Mouse (Mus musculus) stomach, postnatal 0 days (tissue): ENCODE data around the gene Tk2. TPM values are rescaled to one million over a fixed set of nuclear protein-coding genes. Genes with fewer than 3 reads are reported as not detected.
A peak's percentile ranks its signal among the peaks of the same experiment; 100 is the strongest.

Source experiments
- ATAC-seq: fragments of 200-750 bp; cut with Nextera tagmentation; 2 replicates; pipeline ENCODE4 v1.8.0; 2017; ENCODE audit not compliant: low FRiP score, low TSS enrichment
- DNase-seq: peaks from one replicate; pipeline ENCODE4 v3.0.0-alpha.2; 2016; ENCODE audit warnings: low spot score
- H3K27ac ChIP-seq: fragments of 300-500 bp; sonication (generic); replicated peaks from 2 replicates; pipeline ENCODE4 v1.5.1; 2014; ENCODE audit warnings: mild to moderate bottlenecking, control low read depth
- H3K27me3 ChIP-seq: fragments of 300-500 bp; sonication (generic); 2 replicates; pipeline ENCODE4 v1.6.1; 2014; ENCODE audit warnings: low read length; ENCODE audit not compliant: control insufficient read depth, insufficient read depth
- H3K36me3 ChIP-seq: fragments of 300-500 bp; sonication (generic); 2 replicates; pipeline ENCODE4 v1.6.1; 2014; ENCODE audit warnings: low read length, mixed read lengths; ENCODE audit not compliant: control insufficient read depth, insufficient read depth
- H3K4me1 ChIP-seq: fragments of 300-500 bp; sonication (generic); replicated peaks from 2 replicates; pipeline ENCODE4 v1.6.1; 2014; ENCODE audit warnings: antibody characterized with exemption; ENCODE audit not compliant: control insufficient read depth, insufficient read depth
- H3K4me2 ChIP-seq: fragments of 300-500 bp; sonication (generic); replicated peaks from 2 replicates; pipeline ENCODE4 v1.6.1; 2014; ENCODE audit warnings: low read depth, mild to moderate bottlenecking, control low read depth, moderate library complexity
- H3K4me3 ChIP-seq: fragments of 300-500 bp; sonication (generic); 2 replicates; pipeline ENCODE4 v1.5.1; 2014; ENCODE audit warnings: low read depth, low read length, control low read depth
- H3K9ac ChIP-seq: fragments of 300-500 bp; sonication (generic); 2 replicates; pipeline ENCODE4 v1.6.1; 2014; ENCODE audit warnings: mild to moderate bottlenecking, low read length, control low read depth, mixed read lengths
- H3K9me3 ChIP-seq: fragments of 300-500 bp; sonication (generic); 2 replicates; pipeline ENCODE4 v1.6.1; 2016; ENCODE audit warnings: low read length; ENCODE audit not compliant: control insufficient read depth
- CTCF ChIP-seq: IDR thresholded peaks from 2 replicates; pipeline ENCODE4 v1.5.1; 2016; ENCODE audit warnings: antibody characterized with exemption, low read depth, mild to moderate bottlenecking, moderate library complexity
- EP300 ChIP-seq: optimal IDR thresholded peaks from 2 replicates; pipeline ENCODE3; 2016; ENCODE audit warnings: antibody characterized with exemption
- WGBS: fragments of 180-500 bp; shearing (Covaris S2); extraction: QIAGEN DNeasy Blood & Tissue Kit; methylation state at CpG from one replicate; pipeline ENCODE4 v1.1.7; 2014; 5-methylcytosine and 5-hydroxymethylcytosine counted together
- polyA plus RNA-seq: library from polyadenylated mRNA; unstranded; fragments of >200 nt; fragmentation: Nextera tagmentation; extraction: Ambion mirVana; gene quantifications from 2 replicates; pipeline ENCODE4 v1.2.1, GENCODE M21; 2015

The Tk2 gene
- polyA plus RNA-seq, 1 experiment from 2014 or later: 11.0 TPM

- 58% methylated on average over 3 of the region's 3 CpGs for WGBS
- no peak for ATAC-seq
- H3K9me3 ChIP-seq: no peaks in the 10 kb centered on the region
- DNase-seq: no peak
- no peak overlapping the region for H3K4me2 ChIP-seq
- TF ChIP-seq CTCF: no peak
- TF ChIP-seq EP300: no peak
- H3K9ac ChIP-seq: no peak overlapping the region
- H3K4me1 ChIP-seq: no peaks in the 10 kb centered on the region
- H3K27ac ChIP-seq: no peak overlapping the region
- no peaks in the 10 kb centered on the region for H3K27me3 ChIP-seq
- no peak overlapping the region for H3K4me3 ChIP-seq
- no peaks in the 10 kb centered on the region for H3K36me3 ChIP-seq
These were observed 43.1 kb downstream of the Tk2 start for GRCm38 (mm10) chr8:104205292-104205691.

- Histone ChIP-seq H3K4me1 (no peaks in the 10 kb centered on the region), H3K9me3 (no peaks in the 10 kb centered on the region), H3K9ac (no peak overlapping the region), H3K36me3 (no peaks in the 10 kb centered on the region), H3K4me2 (no peak overlapping the region), H3K27me3 (no peaks in the 10 kb centered on the region), H3K27ac (no peak overlapping the region), H3K4me3 (no peak overlapping the region)
- WGBS: 94% methylated on average over 4 of the region's 4 CpGs
- DNase-seq: no peak
- ATAC-seq: no peak
- TF ChIP-seq EP300 (no peak), CTCF (no peak)
These were observed 46.0 kb downstream of the Tk2 start for GRCm38 (mm10) chr8:104202320-104202719.

DNA sequence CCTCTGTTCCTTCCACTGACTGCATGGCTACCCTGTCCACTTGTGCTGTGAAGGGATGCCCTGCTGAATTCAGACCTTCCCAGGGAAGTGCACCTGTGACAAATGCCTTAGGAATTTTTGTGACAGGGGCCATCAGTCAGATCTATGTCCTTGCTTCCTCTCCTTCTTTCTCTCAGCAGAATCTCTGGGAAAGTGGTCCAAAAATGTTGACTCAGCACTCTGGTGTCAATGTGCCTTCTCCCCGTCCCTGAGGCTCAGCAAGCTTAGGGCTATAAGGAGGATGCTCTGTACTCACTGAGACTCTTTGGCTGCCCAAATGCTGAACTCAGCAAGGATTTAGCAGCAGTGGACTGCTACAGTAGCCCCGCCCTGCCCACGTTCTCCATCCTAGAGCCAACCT, 46.7 kb downstream of the Tk2 start:
- H3K9ac ChIP-seq: no peak overlapping the region
- no peaks in the 10 kb centered on the region for H3K36me3 ChIP-seq
- H3K27me3 ChIP-seq: no peaks in the 10 kb centered on the region
- TF ChIP-seq EP300: no peak
- no peak for TF ChIP-seq CTCF
- H3K4me3 ChIP-seq: no peak overlapping the region
- ATAC-seq (no peak), DNase-seq (no peak)
- H3K4me2 ChIP-seq: no peak overlapping the region
- no peaks in the 10 kb centered on the region for H3K4me1 ChIP-seq
- 70% methylated on average over 3 of the region's 3 CpGs for WGBS
- no peak overlapping the region for H3K27ac ChIP-seq
- no peaks in the 10 kb centered on the region for H3K9me3 ChIP-seq

DNA sequence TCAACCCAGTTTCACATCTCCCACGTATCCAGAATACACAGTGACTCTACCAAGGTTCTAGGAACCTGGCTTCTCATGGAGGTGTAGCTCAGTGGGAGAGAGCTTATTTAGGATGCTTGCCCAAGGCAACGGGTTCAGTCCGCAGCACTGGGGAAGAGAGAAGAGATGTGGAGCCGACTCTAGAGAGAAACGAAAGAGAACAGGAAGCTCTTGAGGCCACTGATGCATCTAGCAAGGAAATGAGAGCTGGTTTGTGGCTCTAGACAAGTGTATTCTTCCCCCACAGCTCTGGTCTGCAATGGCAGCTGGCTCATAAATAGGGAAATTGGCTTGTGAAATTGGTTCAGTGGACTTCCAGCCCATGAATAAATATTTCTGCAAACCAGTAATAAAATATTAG, 48.6 kb downstream of the Tk2 start:
- Histone ChIP-seq H3K27ac (no peak overlapping the region), H3K9ac (no peak overlapping the region), H3K4me1 (no peaks in the 10 kb centered on the region), H3K9me3 (no peaks in the 10 kb centered on the region), H3K4me3 (no peak overlapping the region), H3K27me3 (no peaks in the 10 kb centered on the region), H3K4me2 (no peak overlapping the region), H3K36me3 (no peaks in the 10 kb centered on the region)
- no peak for TF ChIP-seq CTCF
- no peak for TF ChIP-seq EP300
- no peak for DNase-seq
- WGBS: 71% methylated on average over 5 of the region's 5 CpGs
- ATAC-seq: no peak

- no peaks in the 10 kb centered on the region for H3K27me3 ChIP-seq
- ATAC-seq (peak; percentile 94), DNase-seq (peak; percentile 61)
- TF ChIP-seq EP300 (no peak), CTCF (no peak)
- WGBS: 10% methylated on average over 11 of the region's 11 CpGs
- H3K27ac ChIP-seq: no peak overlapping the region
- H3K4me3 ChIP-seq: no peak overlapping the region
- H3K9ac ChIP-seq: no peak overlapping the region
- 0 out of 2 replicates have a peak overlapping the region, but pooled peaks have one; percentile 25 for H3K4me2 ChIP-seq
- H3K4me1 ChIP-seq: no peaks in the 10 kb centered on the region
- H3K36me3 ChIP-seq: no peaks in the 10 kb centered on the region
- H3K9me3 ChIP-seq: no peaks in the 10 kb centered on the region
These were observed 56.9 kb downstream of the Tk2 start for GRCm38 (mm10) chr8:104191496-104191895.

DNA sequence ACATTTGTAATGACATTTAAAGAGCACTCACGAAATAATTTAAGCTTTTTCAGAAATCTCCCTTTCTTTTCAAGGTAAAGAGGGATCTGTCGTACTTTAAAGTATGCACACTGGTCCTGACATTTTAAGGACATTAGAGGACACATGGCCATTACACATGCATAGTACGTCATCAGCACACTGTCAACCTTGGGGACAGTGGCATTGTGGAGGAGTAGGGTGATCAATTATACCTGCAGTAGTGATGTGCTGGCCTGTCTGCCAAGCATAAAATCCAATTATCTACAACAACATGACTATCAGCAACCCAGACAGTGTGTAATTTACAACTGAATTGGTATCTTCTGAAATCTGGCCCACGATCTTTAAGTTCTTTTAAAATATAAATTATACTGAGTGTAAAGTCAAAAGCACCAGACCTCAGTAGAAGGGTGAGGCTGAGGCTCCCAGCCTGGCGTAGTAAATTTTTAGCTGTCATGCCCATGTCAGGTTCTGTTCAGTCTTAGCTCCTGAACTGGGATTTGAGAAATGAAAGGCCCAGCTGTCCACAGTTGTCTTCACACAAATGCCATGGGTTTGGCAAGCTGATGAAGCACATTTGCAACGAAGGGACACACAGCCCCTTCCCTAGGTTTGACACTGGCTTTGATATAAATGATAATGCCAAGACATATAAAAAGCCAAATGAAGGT, 57.4 kb downstream of the Tk2 start:
- Histone ChIP-seq H3K4me3 (no peak overlapping the region), H3K4me1 (no peaks in the 10 kb centered on the region), H3K9ac (no peak overlapping the region), H3K9me3 (no peaks in the 10 kb centered on the region), H3K27me3 (no peaks in the 10 kb centered on the region), H3K36me3 (no peaks in the 10 kb centered on the region), H3K27ac (no peak overlapping the region), H3K4me2 (no peak overlapping the region)
- DNase-seq (no peak), ATAC-seq (0 out of 2 replicates have a peak, but pooled peaks have one; percentile 4)
- 68% methylated on average over 6 of the region's 6 CpGs for WGBS
- TF ChIP-seq CTCF (no peak), EP300 (no peak)
